Mouse (Mus musculus): ENCODE results near the gene Zfp362.

GRCm38 (mm10) chr4:128777593-128777992 is 28.3 kb downstream of the Zfp362 start:
- TF ChIP-seq CTCF (IDR thresholded peaks at IDR 0.05; ENCODE audit: extremely low read depth, insufficient read length, insufficient replicate concordance, low read depth, low read length) (no peak), POLR2A (IDR thresholded peaks at IDR 0.05; ENCODE audit: low read depth, low read length) (no peak)

Measured in small intestine, adult 2 months (tissue).